Mouse (Mus musculus): ENCODE measurements at regions not wholly inside any gene's neighbourhood (a gene's known extent, or its start where the extent isn't known, plus 50 kb on each side); places are given as distances from the start of the nearest gene placed in this dataset.

DNA sequence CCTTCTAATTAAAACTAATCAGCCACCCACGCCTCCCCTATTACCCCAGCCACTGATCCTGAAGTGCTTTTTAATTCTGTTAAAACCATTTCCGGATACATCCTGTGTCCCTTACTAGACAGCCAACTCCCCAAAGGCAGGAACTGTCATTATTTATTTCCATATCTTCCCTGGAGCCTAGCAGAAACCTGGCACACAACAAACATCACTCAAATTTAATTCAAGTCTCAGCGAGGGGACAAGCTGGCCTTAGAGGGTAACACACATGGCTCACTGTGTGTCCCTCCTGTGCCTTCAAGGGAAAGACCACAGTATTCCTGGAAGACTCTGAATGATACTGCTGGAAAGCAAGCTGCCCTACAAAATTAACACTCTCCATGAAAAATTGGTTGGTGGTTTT is 240.0 kb downstream of the Mycn start:
- TF ChIP-seq CTCF (IDR thresholded peaks at IDR 0.05; ENCODE audit: control insufficient read depth, insufficient read depth, low read length) (no peak), POLR2A (IDR thresholded peaks at IDR 0.05; ENCODE audit: borderline replicate concordance, control insufficient read depth, low read depth, low read length) (no peak)
